Mouse (Mus musculus) R1 (cell line): ENCODE measurements around the gene Gm49380.

Source experiments
- DNase-seq: peaks from one replicate; pipeline ENCODE4 v3.0.0-alpha.2; 2018; ENCODE audit warnings: low read depth, low spot score

Gene Gm49380

DNA sequence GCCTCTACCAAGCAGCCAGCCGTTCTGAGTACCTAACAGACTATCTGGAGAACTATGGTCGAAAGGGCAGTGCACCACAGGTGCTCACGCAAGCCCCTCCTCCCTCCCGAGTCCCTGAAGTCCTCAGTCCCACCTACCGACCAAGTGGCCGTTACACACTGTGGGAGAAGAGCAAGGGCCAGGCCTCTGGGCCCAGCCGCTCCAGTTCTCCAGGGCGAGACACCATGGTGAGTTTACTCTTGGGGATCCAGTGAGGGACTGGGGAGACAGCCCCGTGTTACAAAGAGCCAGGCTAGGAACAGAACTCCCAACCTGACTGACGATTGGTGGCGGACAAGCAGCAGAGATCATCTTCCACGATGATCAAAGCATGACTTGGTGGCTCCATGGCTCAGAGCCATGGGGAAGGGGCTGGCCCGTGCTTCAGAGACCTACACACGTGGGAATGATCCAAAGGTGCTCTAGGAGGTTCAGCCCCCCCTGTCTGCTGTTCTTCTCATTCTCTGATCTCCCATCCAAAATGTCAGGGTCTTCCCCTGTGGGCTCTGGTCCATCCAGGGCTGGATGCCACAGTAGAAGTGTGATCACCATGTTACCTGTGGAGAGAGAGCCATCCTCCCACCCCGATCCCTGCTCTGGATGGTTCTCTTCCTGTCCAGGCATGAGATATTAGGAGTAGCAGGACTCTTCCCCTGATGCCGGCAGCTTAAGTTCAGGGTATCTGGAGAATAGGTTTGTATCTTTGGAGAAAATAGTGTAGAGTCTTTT is 37.1 kb downstream of the Gm49380 start:
- DNase-seq: no peak

DNA sequence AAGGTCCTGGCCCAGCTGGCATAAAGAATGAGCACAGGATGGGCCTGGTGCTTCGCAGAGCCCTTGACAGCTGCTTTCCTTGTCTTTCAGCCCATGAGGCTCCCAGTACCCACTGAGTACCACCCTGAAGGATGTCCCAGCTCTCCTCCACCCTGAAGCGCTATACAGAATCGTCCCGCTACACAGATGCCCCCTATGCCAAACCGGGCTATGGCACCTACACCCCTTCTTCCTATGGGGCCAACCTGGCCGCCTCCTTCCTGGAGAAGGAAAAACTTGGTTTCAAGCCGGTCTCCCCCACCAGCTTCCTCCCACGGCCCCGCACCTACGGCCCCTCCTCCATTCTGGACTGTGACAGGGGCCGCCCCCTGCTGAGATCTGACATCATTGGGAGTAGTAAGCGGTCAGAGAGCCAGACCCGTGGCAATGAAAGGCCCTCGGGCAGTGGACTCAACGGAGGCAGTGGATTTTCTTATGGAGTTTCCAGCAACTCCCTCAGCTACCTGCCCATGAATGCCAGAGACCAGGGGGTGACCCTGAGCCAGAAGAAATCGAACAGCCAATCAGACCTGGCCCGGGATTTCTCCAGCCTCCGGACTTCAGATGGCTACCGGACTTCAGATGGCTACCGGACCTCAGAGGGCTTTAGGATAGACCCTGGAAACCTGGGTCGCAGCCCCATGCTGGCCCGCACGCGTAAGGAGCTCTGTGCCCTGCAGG is 37.9 kb downstream of the Gm49380 start:
- DNase-seq: no peak

DNA sequence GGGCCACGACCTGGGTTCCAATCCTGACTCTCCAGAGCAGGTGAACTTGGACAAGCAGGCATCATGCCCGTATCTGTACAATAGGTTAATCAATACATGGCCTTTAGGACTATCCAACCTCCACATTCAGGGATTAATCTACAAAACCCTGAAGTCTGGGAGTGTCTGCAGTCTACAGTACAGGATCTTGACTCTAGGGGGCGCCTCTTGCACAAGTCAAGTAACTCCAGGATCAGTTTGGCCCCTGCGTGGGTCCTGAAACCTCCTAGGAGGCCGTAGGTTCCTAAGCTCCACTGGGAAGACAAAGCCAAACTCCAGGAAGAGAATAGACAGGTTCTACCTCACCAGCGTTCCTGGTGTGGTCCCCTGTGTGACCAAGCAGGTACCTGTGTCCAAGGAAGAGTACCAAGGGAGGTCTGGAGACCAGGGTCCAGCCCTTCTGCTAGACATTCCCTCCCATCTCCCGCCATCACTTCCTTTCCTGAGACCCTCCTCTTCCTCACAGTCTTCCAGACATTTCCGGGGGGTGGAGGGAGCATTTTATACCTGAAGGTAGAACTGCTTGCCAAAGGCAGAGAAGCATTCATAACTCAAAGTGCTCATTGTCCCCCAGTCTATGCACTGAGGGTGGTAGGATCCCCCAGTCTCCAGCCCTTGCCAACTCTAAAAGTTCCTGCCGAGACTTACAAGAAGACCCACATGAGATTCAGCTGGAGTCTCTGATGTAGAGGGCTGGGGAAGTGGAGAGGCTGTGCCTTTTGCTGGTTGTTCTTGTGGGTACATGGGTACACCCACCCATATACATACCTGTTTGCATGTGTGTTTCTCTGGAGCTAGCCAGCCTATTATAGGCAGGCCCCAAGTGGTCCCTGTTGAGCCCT is 38.7 kb downstream of the Gm49380 start:
- DNase-seq: peak; percentile 86

DNA sequence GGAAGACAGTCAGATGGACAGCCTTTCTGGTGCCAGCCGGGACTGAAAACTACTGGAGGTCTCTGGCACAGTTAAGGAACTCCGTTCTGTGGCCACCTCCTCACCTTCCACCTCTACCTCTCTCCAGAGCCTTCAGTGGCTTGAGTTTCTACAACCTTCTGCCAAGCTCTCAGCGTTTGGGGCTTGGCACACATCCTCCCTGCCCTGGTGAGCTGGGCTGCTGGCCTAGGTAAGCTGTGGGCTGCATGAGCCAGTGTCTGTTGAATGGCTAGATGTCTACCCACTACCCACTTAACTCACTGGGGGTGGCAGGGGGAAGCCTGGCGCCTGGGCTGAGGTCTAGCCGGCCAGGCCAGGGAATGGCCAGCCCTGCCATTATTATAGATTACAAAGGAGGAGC is 40.2 kb downstream of the Gm49380 start:
- no peak for DNase-seq

DNA sequence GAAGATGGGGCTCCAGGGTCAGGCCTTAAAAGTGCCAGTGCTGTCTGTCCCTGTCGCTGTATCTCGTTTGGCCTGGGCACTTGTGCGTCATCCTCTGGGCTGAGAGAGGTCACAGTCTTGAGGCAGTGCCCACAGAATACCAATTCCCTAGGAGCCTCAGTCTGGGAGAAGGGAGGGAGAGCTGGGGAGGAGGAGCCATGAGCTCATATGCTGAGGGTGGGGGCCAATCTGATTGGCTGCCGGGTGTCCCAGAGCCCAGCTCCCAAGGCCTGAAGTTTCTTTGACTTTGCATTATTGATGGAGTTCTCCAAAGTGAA is 40.7 kb downstream of the Gm49380 start:
- no peak for DNase-seq

DNA sequence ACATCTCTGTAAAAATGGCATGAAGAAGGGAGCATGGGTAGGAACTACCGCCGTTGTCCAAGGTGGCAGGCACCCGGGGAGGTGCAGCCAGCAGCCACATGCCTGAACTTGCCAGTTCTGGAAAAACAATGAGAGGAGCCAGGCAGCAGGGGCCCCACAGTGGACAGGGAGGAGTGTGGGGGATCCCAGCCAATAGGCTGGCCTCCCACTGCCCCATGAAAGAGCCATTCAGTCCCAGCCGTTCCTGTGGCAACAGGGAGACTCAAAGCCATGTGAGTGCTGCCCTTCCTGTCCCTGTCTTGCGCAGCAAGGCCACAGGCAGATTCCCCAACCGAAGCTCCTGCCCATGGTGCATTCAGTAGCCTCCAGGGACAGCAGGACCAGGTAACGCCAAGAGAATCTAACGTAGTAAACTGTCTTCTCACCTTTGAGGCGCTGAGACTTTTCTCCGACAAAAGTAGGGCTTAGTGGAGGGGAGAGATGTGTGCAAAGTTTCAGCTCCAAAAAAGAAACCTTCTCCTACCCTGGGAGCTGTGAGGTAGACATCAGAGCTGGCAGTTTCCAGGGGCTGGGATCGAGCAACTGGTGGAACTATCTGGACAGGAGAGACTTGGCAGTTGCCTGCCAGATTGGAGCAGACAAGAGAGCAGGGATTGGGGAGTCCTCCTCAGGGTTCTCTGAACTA is 41.2 kb downstream of the Gm49380 start:
- DNase-seq: no peak

DNA sequence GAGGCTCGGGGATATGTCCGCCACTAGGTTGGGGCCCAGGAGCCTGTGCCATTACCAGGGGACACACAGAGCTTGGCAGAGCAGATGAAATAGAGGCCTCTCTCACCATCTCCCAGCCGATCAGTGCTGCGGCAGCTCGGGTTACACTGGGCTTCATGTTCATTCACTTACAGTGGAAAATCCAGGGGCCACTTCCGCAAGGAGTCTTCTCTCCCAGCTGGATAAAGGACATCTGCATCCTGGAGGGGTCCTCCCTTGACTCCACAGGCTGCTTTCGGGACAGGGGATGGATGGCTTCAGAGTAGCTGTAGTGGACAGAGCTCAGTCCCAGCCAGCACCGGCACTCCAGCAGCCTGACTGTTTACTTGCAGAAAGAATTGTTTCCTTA is 42.5 kb downstream of the Gm49380 start:
- no peak for DNase-seq

DNA sequence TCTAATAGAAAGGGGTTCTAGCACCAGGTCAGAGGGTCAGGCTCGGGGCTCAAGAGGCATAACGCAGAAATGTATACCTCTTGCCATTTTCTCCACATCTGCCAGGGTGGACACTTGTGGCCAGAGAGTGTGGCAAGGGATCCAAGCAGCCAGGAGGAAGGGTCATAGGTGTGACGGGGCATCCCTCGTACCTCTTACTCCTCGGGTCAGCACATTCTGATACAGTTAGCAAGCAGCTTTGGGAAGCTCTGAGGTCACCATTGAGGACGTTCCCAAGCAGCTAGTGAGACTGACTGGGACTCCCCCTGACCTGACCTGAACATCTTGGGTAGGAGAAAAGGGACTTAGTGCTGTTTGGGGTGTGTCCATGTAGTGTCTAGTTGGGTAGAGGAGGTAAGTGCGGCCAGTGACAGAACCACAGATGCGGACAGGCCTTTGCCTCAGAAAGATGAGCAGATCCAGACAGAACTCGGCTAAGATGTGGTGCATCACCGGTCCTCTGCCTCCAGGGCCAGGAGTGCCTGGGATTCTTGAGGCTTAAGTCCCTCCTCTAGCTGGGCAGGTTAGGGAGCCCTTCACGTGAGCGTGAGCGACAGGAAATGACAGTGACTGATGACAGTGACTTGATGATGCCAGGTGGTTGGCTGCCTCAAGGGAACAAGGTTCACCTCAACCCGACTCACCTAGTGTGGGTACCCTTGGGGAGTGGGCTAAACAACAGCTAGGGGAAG is 43.0 kb downstream of the Gm49380 start:
- DNase-seq: no peak

DNA sequence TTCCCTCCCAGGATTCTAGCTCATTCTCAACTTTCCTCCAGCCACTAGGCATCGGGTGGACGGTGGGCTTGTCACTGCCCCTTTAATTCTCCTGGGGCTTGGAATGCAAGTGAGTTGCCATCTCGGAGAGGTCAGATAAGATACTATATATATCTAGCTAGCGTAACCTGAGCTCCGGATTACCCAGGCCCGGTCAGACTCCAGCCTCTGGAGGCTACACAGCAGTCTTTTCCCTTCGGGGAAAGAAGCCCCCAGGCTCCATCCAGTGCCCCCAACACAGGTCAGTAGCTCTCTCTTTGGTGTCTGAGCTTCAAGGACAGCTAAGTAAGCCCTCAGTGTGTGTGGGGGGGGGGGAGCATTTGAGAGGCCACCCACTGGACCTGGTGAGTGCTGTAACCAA is 44.0 kb downstream of the Gm49380 start:
- no peak for DNase-seq

DNA sequence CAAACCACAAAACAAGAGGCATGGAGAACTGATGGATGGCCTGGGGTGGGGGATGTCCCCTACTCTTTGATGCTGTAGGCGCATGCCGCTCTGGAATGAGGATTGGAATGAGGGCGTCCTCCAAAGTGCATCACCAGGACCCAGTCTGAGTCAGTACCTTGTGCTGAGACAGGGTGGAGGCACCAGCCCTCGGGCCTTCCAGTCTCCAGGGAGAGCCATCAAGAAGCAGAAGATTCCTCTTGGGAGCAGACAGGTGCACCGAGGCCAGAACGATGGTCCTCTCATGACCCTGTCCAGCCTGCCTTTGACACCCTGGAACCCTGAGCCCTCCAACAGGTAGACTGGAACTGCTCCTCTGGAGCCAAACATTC is 45.4 kb downstream of the Gm49380 start:
- DNase-seq: no peak

DNA sequence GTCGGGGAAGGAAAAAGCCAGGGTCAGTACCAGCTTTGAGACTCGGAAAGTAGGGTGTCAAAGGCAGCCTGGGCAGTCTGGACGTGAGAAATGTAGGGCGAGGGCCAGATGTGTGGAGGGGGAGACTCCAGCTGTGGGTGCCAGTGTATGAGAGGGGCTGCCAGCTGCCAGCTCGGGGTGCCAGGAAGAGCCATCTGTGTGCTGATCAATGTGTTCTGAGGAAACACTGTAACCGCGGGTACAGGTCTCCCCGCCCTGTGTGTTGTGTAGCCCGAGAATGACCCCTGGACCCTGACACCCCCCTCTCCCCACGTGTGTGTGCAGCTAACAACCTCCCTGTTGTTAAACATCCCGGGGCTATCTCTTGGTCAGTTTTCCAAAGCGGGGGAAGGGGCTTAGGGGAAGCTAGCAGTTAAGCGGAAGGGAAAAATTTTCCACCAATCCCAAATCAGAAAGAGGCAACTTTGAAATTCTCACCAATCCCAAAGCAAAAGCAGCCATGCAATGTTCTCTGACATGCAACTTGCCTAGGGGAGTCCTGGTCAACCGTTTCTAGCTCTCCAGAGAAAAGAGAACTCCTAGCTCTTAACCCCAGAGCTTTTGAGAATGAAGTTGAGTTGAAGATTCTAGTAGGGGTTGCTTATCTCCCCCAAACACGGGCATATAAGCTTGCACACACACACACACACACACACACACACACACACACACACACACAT is 45.9 kb downstream of the Gm49380 start:
- peak; percentile 47 for DNase-seq

DNA sequence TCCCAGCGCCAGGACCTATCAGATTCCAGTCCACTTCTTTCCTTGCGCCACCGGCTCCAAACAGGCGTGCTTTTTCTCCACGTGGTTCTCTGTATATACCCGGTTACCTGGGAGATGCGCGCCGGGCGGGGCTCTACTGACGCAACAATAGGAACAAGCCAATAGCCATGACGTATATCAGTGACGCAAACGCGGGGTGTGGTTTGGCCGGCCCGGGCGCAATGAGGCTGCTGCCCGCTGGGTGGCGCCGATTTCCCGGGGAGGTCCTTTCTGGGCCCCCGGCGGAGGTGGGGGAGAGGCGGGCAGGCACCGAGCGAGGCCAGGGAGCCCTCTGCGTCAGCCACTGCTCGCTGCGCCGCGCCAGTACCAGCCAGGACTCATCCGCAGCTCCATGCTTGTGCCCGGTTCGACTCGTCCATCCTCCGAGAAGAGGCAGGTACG is 46.5 kb downstream of the Gm49380 start, which contains the start of gene Usp2:
TSS of gene Usp2 (plus strand) at position 237 of the 441 bp plus-strand sequence.
- peak; percentile 99 for DNase-seq

DNA sequence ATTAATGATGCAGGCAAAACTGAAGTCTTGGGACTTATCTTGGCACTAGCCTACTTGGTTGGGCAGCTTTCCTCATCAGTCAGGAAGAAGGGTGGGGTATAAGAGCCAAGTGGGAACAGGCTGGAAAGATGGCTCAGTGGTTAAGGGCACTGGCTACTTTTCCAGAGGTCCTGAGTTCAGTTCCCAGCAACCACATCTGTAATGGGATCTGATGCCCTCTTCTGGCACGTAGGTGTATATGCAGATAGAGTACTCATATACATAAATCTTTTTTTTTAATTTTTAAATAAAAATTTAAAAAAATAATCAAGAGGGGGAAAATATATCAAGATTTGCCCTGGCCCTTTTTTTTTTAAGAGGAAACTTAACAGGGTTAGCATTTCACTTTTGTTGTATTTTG is 48.1 kb downstream of the Gm49380 start:
- DNase-seq: no peak

DNA sequence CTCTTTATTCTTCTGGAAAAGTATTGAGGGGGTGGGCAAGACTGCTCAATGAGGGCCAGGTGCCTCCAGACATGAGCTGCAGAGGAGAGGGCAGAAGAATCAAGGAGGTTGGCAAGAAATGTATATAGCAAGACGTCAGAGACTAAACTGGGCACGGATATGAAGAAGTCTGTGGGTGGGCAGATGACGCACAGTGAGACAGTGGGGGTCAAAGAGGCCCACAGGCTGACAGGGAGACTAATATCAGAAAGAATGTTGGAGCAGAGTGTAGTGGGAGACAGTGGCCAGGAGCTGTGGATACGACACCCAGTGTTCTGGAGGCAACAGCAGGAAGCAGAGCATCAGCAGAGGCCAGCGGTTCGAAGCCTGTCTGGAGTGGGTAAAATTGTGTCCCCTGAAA is 54.7 kb downstream of the Gm49380 start:
- no peak for DNase-seq

DNA sequence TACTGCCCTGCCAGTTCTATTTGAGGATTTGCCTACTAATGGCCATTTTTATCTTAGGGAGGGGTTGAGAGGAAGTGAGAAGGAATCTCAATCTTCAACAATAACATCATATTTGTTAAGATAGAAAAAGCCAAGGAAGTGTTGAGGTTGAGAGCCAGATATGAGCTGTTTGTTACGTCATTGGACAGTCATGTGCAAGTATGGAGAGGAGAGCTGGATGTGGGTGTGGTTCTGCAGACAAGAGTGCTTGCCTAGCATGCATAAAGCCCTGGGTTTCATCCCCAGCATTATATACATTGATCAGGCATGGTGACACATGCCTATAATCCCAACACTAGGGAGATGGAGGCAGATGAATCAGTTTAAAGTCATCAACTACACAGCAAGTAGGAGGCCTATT is 59.4 kb downstream of the Gm49380 start:
- DNase-seq: no peak

DNA sequence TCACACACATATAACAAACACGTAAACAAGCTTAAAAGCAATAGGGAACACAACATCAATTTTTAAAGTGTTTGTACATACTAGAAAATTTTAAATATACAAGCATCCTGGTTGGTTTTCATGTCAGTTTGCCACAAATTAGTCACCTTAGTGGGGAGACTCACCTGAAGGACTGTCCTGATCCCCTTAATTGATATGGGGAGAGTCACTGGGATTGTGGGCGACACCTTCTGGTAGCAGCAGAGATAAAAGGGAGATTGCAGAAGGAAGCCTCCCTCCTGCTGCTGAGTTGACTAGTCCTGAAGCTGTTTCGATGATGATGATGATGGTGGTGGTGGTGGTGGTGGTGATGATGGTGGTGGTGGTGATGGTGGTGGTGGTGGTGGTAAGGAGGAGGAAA is 60.4 kb downstream of the Gm49380 start:
- DNase-seq: no peak

DNA sequence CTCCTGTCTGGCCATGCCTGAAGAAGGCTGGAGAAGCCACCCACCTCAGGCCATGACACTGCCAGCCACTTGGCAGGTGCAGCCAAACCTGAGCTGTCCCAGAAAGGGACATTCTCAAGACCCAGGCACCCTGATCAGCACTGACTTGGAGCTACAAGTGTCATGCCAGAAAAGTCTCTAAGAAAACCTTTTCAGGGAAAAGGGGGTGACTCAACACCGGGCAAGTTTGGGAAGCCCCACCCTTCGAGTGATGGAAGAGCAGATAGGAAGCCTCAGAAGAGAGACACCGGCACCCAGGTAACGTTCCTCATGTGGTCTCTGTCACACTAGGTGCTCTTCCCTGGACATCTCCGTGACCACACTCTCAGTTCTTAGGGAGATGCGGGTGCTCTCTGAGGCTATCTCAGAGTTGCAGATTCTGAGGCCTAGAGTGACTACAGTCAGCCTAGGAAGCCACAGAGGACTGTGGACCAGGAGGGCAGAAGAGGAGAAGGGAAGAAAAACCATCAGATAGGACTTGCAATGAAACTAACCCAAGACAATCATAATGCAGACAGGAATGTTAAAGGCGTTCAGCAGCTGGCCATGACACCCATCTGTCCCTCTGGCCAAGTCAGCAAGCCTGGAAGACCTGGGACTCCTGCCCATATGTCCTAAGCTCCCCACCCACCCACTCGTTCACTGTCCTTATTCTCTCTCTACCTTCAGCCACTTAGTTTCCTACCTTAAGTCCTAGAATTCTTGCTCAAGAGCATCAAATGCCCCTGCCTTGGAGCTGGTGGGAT is 63.7 kb downstream of the Gm49380 start:
- DNase-seq: no peak

DNA sequence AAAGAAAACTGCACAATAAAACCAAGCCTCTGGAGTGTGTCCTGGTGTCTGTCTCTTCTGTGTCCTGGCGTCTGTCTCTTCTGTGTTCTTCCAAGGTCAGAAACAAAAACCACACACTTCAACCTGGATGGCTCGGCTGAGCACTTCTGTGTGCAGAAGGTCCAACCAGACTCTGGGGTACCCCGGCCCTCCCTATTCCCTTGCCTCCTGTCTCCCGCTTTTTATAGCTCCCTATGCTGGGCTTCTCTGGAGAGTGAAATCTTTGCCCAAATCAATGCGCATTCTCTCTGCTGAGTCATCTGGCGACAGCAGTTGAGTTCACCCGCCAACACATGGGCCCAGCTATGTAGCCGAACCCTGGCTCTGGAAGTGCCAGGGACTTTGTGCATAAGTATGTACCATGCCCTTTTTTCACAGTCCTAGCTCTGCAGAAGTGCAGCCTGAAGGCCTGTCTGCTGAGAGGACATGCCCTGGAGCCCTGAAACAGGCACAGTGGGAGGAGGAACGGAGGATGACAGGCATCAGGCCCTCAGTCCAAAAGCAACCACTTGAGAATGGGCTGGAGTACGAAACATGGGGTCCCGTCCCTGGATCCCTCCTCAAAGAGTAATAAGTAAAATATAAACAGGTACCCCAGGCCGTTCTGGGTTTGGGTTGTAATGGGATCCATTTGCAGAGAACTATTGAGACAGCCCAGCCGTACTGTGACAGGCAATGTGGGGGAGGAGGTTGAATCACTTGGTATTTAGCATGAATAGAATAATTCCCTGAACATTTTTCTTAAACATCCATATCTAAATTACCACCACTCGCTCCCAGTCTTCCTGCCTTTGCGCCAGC is 64.5 kb downstream of the Gm49380 start:
- DNase-seq: no peak
